Mouse (Mus musculus) heart, adult 2 months (tissue): ENCODE results near the gene Cd276. TPM values are rescaled to one million over a fixed set of nuclear protein-coding genes. Genes with fewer than 3 reads are reported as not detected.

ENCODE experiments used
- DNase-seq, 2 experiments: peaks; one replicate each; pipeline ENCODE4 v3.0.0; 2021
- H3K27ac ChIP-seq: fragments of 200-600 bp; 2 replicates; pipeline ENCODE4 v1.8.1; 2022
- H3K27me3 ChIP-seq: fragments of 200-500 bp; 2 replicates; pipeline ENCODE4 v1.6.1; 2012; ENCODE audit warnings: mild to moderate bottlenecking, low read length, inconsistent platforms, mixed read lengths; ENCODE audit not compliant: control insufficient read depth, insufficient read depth
- H3K36me3 ChIP-seq: fragments of 200-500 bp; 2 replicates; pipeline ENCODE4 v1.6.1; 2012; ENCODE audit warnings: low read length, inconsistent platforms; ENCODE audit not compliant: control insufficient read depth, insufficient read depth
- H3K4me1 ChIP-seq: fragments of 200-500 bp; 2 replicates; pipeline ENCODE4 v1.6.1; 2011; ENCODE audit warnings: low read length; ENCODE audit not compliant: control insufficient read depth, insufficient read depth
- H3K4me3 ChIP-seq: fragments of 200-600 bp; 2 replicates; pipeline ENCODE4 v1.8.1; 2022
- H3K79me2 ChIP-seq: fragments of 200-500 bp; replicated peaks from 2 replicates; pipeline ENCODE4 v1.6.1; 2012; ENCODE audit warnings: mild to moderate bottlenecking, inconsistent platforms, low read length, moderate library complexity, mixed read lengths; ENCODE audit not compliant: control insufficient read depth, insufficient read depth
- H3K9ac ChIP-seq: fragments of 200-500 bp; 2 replicates; pipeline ENCODE4 v1.6.1; 2012; ENCODE audit warnings: low read depth, mild to moderate bottlenecking, control low read depth, inconsistent platforms, low read length, mixed read lengths
- CTCF ChIP-seq: fragments of 200-600 bp; IDR thresholded peaks from 2 replicates; pipeline ENCODE4 v1.8.1; 2022; ENCODE audit warnings: antibody characterized with exemption, mild to moderate bottlenecking, moderate library complexity
- EP300 ChIP-seq: fragments of 200-500 bp; IDR thresholded peaks from 2 replicates; pipeline ENCODE4 v1.6.1; 2011; ENCODE audit warnings: low read depth, low read length, control low read depth; ENCODE audit not compliant: insufficient read depth
- POLR2A ChIP-seq: fragments of 200-500 bp; IDR thresholded peaks from 2 replicates; pipeline ENCODE4 v1.6.1; 2011; ENCODE audit warnings: mild to moderate bottlenecking, low read depth, low read length, control low read depth; ENCODE audit not compliant: insufficient read depth
- WGBS: fragments of 180-500 bp; shearing (Covaris S2); methylation state at CpG from one replicate; pipeline ENCODE4 v1.1.7; 2018; 5-methylcytosine and 5-hydroxymethylcytosine counted together
- intact Hi-C: fragments of 180-260 bp; cut with DNase I; formaldehyde crosslinking; loops from one replicate; pipeline ENCODE4 v1.15.1; 2025
- polyA plus RNA-seq: library from polyadenylated mRNA; depleted of rRNA; stranded (reverse); fragments of >200 nt; gene quantifications from 2 replicates; pipeline ENCODE4 v1.2.3, GENCODE M21; 2012
- total RNA-seq, 2 experiments: library from RNA; stranded (reverse); gene quantifications; 2 replicates each; pipeline ENCODE4 v1.2.3; 2021

Gene Cd276
- total and polyA plus RNA-seq, 3 experiments: 7.1 to 10.0 (median 8.5) TPM

GRCm38 (mm10) chr9:58496470-58497182 lies 58.6 kb downstream of the Cd276 start:
- TF ChIP-seq EP300 (no peak), CTCF (peak; percentile 42)

GRCm38 (mm10) chr9:58495035-58495434 lies 60.2 kb downstream of the Cd276 start:
- H3K27me3 ChIP-seq: peaks cover under 1% of the 10 kb centered on the region; the same call in 1 of the 2 replicates
- H3K9ac ChIP-seq: no peak overlapping the region
- H3K36me3 ChIP-seq: no peaks in the 10 kb centered on the region
- TF ChIP-seq EP300 (no peak), CTCF (no peak), POLR2A (no peak)
- no peaks in the 10 kb centered on the region for H3K79me2 ChIP-seq
- H3K4me1 ChIP-seq: no peaks in the 10 kb centered on the region
- H3K27ac ChIP-seq: no peak overlapping the region
- H3K4me3 ChIP-seq: no peak overlapping the region
- 68% methylated on average over 2 of the region's 2 CpGs for WGBS
- DNase-seq: no peak
- intact Hi-C loops: no loop called here

More at GRCm38 (mm10) chr9:58496470-58497182, 58.6 kb downstream of the Cd276 start:
- intact Hi-C loops: no loop called here
- 35% methylated on average over 4 of the region's 4 CpGs for WGBS
- Histone ChIP-seq H3K36me3 (no peaks in the 10 kb centered on the region), H3K4me1 (no peaks in the 10 kb centered on the region), H3K27me3 (no peaks in the 10 kb centered on the region), H3K9ac (no peak overlapping the region), H3K4me3 (no peak overlapping the region), H3K27ac (no peak overlapping the region), H3K79me2 (no peaks in the 10 kb centered on the region)
- DNase-seq: no peak

- no peaks in the 10 kb centered on the region for H3K79me2 ChIP-seq
- H3K9ac ChIP-seq: no peak overlapping the region
- 85% methylated on average over 2 of the region's 2 CpGs for WGBS
- DNase-seq: no peak
- intact Hi-C loops: no loop called here
- H3K4me1 ChIP-seq: no peaks in the 10 kb centered on the region
- no peaks in the 10 kb centered on the region for H3K36me3 ChIP-seq
- H3K27me3 ChIP-seq: peaks cover 8% of the 10 kb centered on the region; the same call in 1 of the 2 replicates
- TF ChIP-seq CTCF (no peak), POLR2A (no peak), EP300 (no peak)
- no peak overlapping the region for H3K4me3 ChIP-seq
- H3K27ac ChIP-seq: no peak overlapping the region
Measured at GRCm38 (mm10) chr9:58490391-58490790, 64.8 kb downstream of the Cd276 start.

GRCm38 (mm10) chr9:58489865-58490165 lies 65.4 kb downstream of the Cd276 start:
- no peak overlapping the region for H3K4me3 ChIP-seq
- no peaks in the 10 kb centered on the region for H3K36me3 ChIP-seq
- intact Hi-C loops: loop anchor here (5.0 kb wide), 1 partner anchor 83 kb away; no protein-coding TSS in a partner anchor
- H3K27me3 ChIP-seq: peaks cover 8% of the 10 kb centered on the region; the same call in 1 of the 2 replicates
- no peak for DNase-seq
- no peaks in the 10 kb centered on the region for H3K79me2 ChIP-seq
- 43% methylated on average over 7 of the region's 7 CpGs for WGBS
- no peaks in the 10 kb centered on the region for H3K4me1 ChIP-seq
- H3K9ac ChIP-seq: no peak overlapping the region
- H3K27ac ChIP-seq: no peak overlapping the region
- no peak for TF ChIP-seq CTCF
- no peak for TF ChIP-seq EP300
- no peak for TF ChIP-seq POLR2A

- intact Hi-C loops: loop anchor here (5.0 kb wide), 1 partner anchor 82 kb away; no protein-coding TSS in a partner anchor
- peaks cover 8% of the 10 kb centered on the region; the same call in 1 of the 2 replicates for H3K27me3 ChIP-seq
- no peaks in the 10 kb centered on the region for H3K79me2 ChIP-seq
- no peaks in the 10 kb centered on the region for H3K36me3 ChIP-seq
- H3K27ac ChIP-seq: no peak overlapping the region
- DNase-seq: no peak
- H3K4me3 ChIP-seq: peak overlapping the region; percentile 60
- TF ChIP-seq EP300 (no peak), POLR2A (no peak), CTCF (no peak)
- WGBS: 24% methylated on average over 13 of the region's 13 CpGs
- peak overlapping the region; percentile 19; the same call in 1 of the 2 replicates for H3K9ac ChIP-seq
- H3K4me1 ChIP-seq: no peaks in the 10 kb centered on the region
Measured at GRCm38 (mm10) chr9:58489133-58489864, 65.9 kb downstream of the Cd276 start.
